Mouse (Mus musculus) E14TG2a.4 (cell line): ENCODE results near the gene Slc38a9.
A peak's percentile ranks its signal among the peaks of the same experiment; 100 is the strongest.

ENCODE experiments used
- H3K27me3 ChIP-seq: 2 replicates; pipeline ENCODE4 v1.6.1; 2014; ENCODE audit warnings: low read length, control low read depth; ENCODE audit not compliant: insufficient read depth
- H3K36me3 ChIP-seq: 2 replicates; pipeline ENCODE4 v1.6.1; 2014; ENCODE audit warnings: low read length, control low read depth; ENCODE audit not compliant: insufficient read depth
- H3K4me1 ChIP-seq: replicated peaks from 2 replicates; pipeline ENCODE4 v1.6.1; 2014; ENCODE audit warnings: low read depth, low read length, control low read depth
- H3K4me3 ChIP-seq: replicated peaks from 2 replicates; pipeline ENCODE4 v1.5.1; 2014; ENCODE audit warnings: mild to moderate bottlenecking, low read length
- H3K9me3 ChIP-seq: 2 replicates; pipeline ENCODE4 v1.6.1; 2014; ENCODE audit warnings: low read length, control low read depth
- CTCF ChIP-seq: conservative IDR thresholded peaks from 2 replicates; pipeline ENCODE4 v1.5.1; 2014; ENCODE audit warnings: low read length
- NANOG ChIP-seq: IDR thresholded peaks from 2 replicates; pipeline ENCODE4 v1.6.1; 2014; ENCODE audit warnings: borderline replicate concordance, low read length, mixed read lengths
- POU5F1 ChIP-seq: IDR thresholded peaks from 2 replicates; pipeline ENCODE4 v1.6.1; 2014; ENCODE audit warnings: low read length, borderline replicate concordance

Gene Slc38a9

DNA sequence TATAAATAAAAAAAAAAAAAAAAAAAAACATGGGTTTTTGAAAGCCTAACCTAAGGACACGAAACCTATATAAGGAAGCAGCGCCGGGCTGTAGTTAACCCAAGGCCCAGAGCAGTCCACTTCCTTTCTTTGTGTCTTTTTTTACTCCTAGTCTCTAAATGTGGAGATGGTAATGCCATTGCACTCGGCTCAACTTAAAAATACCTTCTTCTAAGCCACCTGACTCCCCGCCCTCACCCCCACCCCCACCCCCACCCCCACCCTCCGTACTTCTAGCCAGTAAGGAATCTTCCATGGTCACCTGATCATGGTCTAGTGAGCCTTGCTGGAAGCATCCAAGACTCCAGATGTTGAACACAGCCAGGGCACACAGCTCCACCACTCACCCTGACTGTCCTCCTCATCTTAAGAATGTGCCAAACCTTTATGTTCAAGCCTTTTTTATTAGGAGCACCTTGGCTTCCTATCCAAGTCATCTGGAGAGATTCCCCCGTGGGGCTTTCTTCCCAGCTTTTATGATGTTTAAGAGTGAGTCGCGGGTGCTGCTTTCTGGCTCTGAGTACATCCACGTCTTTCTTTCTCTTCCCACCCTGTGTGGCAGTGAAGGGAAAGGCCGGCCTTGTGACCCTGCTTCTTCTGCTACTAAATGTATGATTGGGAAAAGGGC is 91.9 kb downstream of the Slc38a9 start:
- Histone ChIP-seq H3K4me3 (peak overlapping the region; percentile 60), H3K4me1 (peaks cover 81% of the 10 kb centered on the region), H3K36me3 (no peaks in the 10 kb centered on the region), H3K9me3 (no peaks in the 10 kb centered on the region), H3K27me3 (no peaks in the 10 kb centered on the region)
- TF ChIP-seq CTCF (no peak), NANOG (no peak), POU5F1 (no peak)

DNA sequence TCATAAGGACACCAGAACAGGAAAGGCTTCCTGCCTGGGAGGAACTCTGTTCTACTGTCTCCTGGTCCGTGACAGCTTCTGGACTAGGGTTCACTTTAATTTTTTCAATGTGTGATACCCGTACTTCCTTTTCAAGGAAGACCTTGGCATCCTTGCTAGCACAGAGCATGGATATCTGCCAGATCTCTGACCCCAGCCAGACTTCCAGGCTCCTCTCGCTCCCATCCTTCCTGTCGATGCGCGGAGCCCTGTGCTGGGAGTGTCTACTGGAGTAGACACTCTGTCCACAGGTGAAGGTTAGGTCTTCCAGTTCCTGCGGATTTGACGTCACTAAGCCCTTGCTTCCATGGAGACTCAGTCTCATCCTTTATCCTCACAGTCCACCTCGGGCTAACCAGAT is 93.0 kb downstream of the Slc38a9 start:
- TF ChIP-seq POU5F1, result no peak
- TF ChIP-seq CTCF, result no peak
- TF ChIP-seq NANOG, result no peak
- no peak overlapping the region for H3K4me3 ChIP-seq
- peaks cover 84% of the 10 kb centered on the region for H3K4me1 ChIP-seq
- H3K36me3 ChIP-seq, result no peaks in the 10 kb centered on the region
- no peaks in the 10 kb centered on the region for H3K27me3 ChIP-seq
- H3K9me3 ChIP-seq, result no peaks in the 10 kb centered on the region

DNA sequence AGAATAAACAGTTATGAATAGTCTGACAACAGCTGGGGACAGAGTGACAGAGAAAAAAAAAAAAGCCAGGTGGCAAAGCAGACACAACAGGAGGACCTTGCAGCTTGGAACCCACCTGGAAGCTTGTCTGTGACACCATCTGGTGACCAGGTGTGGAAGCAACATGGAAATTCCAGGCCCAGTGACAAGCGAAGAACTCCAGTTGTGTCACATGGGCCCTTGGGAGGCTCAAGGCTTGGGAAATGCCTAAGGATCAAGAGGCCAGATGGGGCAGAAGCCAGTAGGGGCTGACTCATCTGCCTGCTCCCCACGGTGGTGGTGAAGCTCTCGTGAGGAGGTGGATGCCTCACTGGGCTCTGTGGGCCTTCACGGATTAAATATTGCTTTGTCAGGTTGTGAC is 94.3 kb downstream of the Slc38a9 start:
- no peak for TF ChIP-seq NANOG
- TF ChIP-seq CTCF, result no peak
- no peak for TF ChIP-seq POU5F1
- H3K27me3 ChIP-seq, result no peaks in the 10 kb centered on the region

DNA sequence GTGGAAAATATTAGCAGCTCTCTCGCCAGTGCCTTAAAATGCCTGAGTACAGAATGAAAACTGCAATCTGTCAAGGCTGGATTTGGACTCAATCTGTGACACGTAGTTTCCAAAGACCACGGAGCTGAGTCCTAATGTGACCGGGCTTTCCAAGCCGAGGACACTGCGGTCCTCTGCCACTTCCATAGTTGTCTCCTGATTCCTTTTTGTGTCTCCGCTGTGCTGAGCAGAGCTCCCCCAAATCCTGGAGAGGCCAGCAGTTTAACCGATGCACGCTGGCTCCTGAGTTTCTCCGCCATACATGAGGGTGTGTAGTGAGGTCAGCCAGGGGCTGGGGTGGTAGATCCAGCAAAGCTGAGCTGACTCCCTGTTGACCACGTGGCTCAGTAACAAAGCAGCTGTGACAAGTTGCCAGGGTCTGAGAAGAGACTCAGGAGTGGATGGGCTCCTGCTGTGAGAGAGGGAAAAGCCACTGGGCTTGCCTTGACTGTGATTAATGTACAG is 95.0 kb downstream of the Slc38a9 start:
- peak overlapping the region; percentile 43 for H3K4me3 ChIP-seq
- peaks cover 1% of the 10 kb centered on the region; the same call in 1 of the 2 replicates for H3K9me3 ChIP-seq
- no peaks in the 10 kb centered on the region for H3K36me3 ChIP-seq
- TF ChIP-seq CTCF, result no peak
- no peak for TF ChIP-seq NANOG
- TF ChIP-seq POU5F1, result no peak
- H3K4me1 ChIP-seq, result peaks cover 89% of the 10 kb centered on the region
- H3K27me3 ChIP-seq, result no peaks in the 10 kb centered on the region

More for the DNA sequence above, 94.3 kb downstream of the Slc38a9 start:
- no peak overlapping the region for H3K4me3 ChIP-seq
- no peaks in the 10 kb centered on the region for H3K36me3 ChIP-seq
- no peaks in the 10 kb centered on the region for H3K9me3 ChIP-seq
- H3K4me1 ChIP-seq, result peaks cover 88% of the 10 kb centered on the region

DNA sequence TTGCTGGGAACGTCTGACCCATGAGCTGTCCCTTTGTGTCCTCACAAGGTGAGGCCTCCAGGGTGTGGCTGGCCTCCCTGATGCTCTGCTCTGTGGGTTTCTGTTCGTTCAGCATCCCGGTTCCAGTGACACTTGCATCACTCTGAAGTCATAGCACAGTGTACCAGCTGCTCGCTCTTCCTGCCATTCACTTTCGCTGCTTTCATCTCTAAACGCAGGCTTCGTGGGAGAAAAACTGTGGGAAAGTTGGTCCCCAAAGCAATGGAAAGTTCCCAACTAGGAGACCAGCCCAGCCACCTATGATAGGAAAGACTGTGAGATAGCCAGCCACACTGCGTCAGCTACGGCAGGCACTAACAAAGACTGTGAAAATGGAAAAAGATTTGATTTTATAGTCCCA is 96.8 kb downstream of the Slc38a9 start:
- TF ChIP-seq NANOG (no peak), POU5F1 (no peak), CTCF (no peak)
- Histone ChIP-seq H3K4me3 (0 out of 2 replicates have a peak overlapping the region, but pooled peaks have one; percentile 7), H3K36me3 (no peaks in the 10 kb centered on the region), H3K9me3 (peaks cover 9% of the 10 kb centered on the region), H3K27me3 (no peaks in the 10 kb centered on the region), H3K4me1 (peaks cover 73% of the 10 kb centered on the region)

DNA sequence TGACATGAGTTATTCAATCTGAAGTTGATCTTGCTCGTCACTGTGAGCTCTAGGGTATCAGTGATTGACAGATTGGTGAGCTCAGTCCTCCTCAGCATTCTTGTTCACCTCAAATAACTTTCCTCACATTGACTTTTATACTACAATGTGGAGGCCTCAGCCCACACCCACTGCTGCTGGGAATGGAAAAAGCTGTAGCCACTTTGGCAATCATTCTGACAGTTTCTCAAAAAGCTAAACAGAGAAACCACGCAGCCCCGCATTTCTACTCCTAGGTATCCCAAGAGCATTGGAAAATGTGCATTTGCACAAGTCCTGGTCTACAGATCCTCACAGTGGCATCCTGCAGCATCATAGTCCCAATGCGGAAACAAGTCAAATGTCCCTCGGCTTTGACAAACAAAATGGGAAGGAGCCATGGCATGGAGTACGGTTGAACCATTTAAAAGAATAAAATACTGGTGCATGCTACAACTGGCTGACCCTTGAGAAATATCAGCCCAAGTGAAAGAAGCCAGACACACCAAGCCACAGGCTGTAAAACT is 98.1 kb downstream of the Slc38a9 start:
- H3K4me3 ChIP-seq, result no peak overlapping the region
- H3K27me3 ChIP-seq, result no peaks in the 10 kb centered on the region
- no peaks in the 10 kb centered on the region for H3K36me3 ChIP-seq
- no peak for TF ChIP-seq NANOG
- no peak for TF ChIP-seq CTCF
- no peak for TF ChIP-seq POU5F1
- H3K4me1 ChIP-seq, result peaks cover 68% of the 10 kb centered on the region
- peaks cover 9% of the 10 kb centered on the region for H3K9me3 ChIP-seq

DNA sequence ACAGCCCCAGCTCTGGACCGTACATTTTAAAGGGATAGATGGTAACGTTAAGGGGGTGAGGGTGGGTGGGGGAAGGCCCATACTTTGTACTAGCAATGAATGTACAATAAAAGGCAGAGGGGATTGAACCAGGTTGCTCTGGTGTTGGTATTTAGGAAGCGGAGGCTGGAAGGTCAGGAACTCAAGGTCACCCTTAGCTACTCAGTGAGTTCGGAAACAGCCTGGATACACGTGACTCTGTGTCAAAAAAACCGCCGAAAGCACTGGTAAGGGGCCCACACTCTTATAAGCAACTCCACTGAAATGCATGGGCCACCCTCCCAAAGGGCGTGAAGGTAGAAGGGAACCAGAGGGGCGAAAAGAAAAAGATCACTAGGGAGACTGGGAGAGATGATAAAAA is 98.8 kb downstream of the Slc38a9 start:
- peaks cover 9% of the 10 kb centered on the region for H3K9me3 ChIP-seq
- no peaks in the 10 kb centered on the region for H3K27me3 ChIP-seq
- TF ChIP-seq POU5F1 (no peak), CTCF (no peak), NANOG (no peak)
- H3K4me3 ChIP-seq, result no peak overlapping the region
- H3K4me1 ChIP-seq, result peaks cover 69% of the 10 kb centered on the region
- H3K36me3 ChIP-seq, result no peaks in the 10 kb centered on the region

DNA sequence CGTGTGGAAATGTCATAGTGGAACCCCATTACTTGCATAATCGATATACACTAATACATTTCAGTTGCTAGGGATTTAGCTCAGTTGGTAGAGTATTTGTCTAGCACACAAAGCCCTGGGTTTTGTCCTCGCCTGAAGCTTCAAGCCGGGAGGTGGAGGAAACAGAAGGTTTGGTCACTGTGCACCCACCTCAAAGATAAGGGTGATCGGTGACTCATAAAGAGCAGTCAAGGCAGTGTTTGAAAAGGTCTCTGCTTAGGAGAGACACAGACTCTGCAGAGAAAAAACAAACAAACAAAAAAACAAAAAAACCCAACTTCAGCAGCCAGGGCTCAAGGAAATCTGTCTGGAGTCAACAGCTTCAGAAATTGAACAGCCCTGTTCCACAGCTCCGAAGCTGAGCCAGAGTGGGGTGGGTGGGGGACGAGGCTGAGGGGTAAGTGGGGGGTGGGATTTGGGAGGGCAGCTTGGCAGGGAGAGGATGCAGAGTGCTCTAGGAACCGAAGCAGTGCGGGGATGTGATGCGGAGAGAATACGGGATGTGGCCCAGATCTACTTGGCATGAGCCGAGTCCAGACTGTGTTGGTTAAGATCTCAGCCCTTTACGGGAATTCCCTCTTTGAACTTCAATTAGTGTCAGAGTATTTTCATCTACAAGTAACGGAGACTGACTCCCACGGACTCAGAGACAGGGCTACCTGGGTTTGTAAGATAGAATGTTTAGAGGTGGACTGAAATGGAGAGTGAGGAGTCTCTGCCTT is 99.4 kb downstream of the Slc38a9 start:
- Histone ChIP-seq H3K9me3 (peaks cover 9% of the 10 kb centered on the region), H3K36me3 (no peaks in the 10 kb centered on the region), H3K4me3 (no peak overlapping the region), H3K4me1 (peaks cover 72% of the 10 kb centered on the region), H3K27me3 (no peaks in the 10 kb centered on the region)
- TF ChIP-seq NANOG, result no peak
- TF ChIP-seq POU5F1, result no peak
- no peak for TF ChIP-seq CTCF
